ENCODE assay signal across 9 mouse cellular contexts in the genomic region with DNA sequence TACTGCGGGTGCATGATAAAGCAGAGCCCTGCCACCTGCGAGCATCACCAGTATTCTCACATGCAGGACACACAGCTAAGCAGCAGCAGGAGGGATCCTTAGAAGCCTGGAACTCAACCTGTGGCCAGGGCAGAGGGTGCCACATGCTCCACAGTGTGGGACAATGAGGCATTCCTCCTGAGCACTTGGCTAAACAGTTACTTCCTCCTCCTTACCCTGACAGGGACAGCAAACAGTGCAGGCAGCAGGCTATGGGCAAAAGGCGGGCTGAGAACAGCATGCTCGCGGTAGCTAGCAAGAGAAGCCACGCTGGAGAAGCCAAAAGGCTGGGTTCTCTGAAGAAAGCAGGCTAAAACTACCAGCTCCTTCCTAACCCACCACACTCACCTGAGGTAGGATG. TPM values are rescaled to one million over a fixed set of nuclear protein-coding genes. Genes with fewer than 3 reads are reported as not detected.
DNase-seq lines count a peak whose midpoint lies in the region; ATAC-seq and TF ChIP-seq lines count a peak whose summit lies in the region.
"Had no signal": no experiment of that assay in that cellular context is flagged by ENCODE, and none has a peak within 500 bp of the region (broad histone marks: within the 10 kb centered on the region; RNA-seq: fewer than 3 reads in every experiment).

No protein-coding gene starts in this region.

- no peak for ATAC-seq in heart, embryonic 16.5 days (replicated peaks; ENCODE audit: extremely low read depth, insufficient read depth, low FRiP score)
- no peak for ATAC-seq in midbrain, embryonic 15.5 days (replicated peaks)
- ATAC-seq in midbrain, embryonic 11.5 days (ENCODE audit: low FRiP score), result no peak
- ATAC-seq in hindbrain, embryonic 12.5 days (ENCODE audit: low FRiP score), result no peak
- ATAC-seq in stomach, postnatal 0 days (ENCODE audit: low FRiP score, low TSS enrichment), result peak; percentile 27; the same call in 1 of the 2 replicates

- H3K4me1 ChIP-seq in heart, embryonic 16.5 days (ENCODE audit: control insufficient read depth, insufficient read depth, low read length), result peaks cover 67% of the 10 kb centered on the region
- peaks cover 10% of the 10 kb centered on the region for H3K4me1 ChIP-seq in midbrain, embryonic 15.5 days
- H3K4me1 ChIP-seq in midbrain, embryonic 11.5 days (ENCODE audit: control insufficient read depth, insufficient read depth, low read length), result peaks cover 9% of the 10 kb centered on the region
- peaks cover 24% of the 10 kb centered on the region for H3K4me1 ChIP-seq in hindbrain, embryonic 12.5 days
- peaks cover 22% of the 10 kb centered on the region for H3K4me1 ChIP-seq in stomach, postnatal 0 days (replicated peaks; ENCODE audit: control insufficient read depth, insufficient read depth)

- WGBS in heart, embryonic 16.5 days, result 16% methylated on average over 6 of the region's 6 CpGs
- WGBS in midbrain, embryonic 15.5 days, result 18% methylated on average over 6 of the region's 6 CpGs
- WGBS in midbrain, embryonic 11.5 days, result 16% methylated on average over 6 of the region's 6 CpGs
- 11% methylated on average over 6 of the region's 6 CpGs for WGBS in hindbrain, embryonic 12.5 days
- WGBS in stomach, postnatal 0 days, result 22% methylated on average over 6 of the region's 6 CpGs

- H3K4me3 ChIP-seq in heart, embryonic 16.5 days (ENCODE audit: low read length), result no peak overlapping the region
- no peak overlapping the region for H3K4me3 ChIP-seq in midbrain, embryonic 15.5 days
- H3K4me3 ChIP-seq in midbrain, embryonic 11.5 days (ENCODE audit: low read depth, low read length), result no peak overlapping the region
- no peak overlapping the region for H3K4me3 ChIP-seq in hindbrain, embryonic 12.5 days
- H3K4me3 ChIP-seq in stomach, postnatal 0 days (ENCODE audit: low read depth, low read length), result no peak overlapping the region

- 0 out of 2 replicates have a peak, but pooled peaks cover 2% of the 10 kb centered on the region for H3K36me3 ChIP-seq in heart, embryonic 16.5 days (ENCODE audit: control insufficient read depth, insufficient read depth)
- no peaks in the 10 kb centered on the region for H3K36me3 ChIP-seq in midbrain, embryonic 15.5 days (replicated peaks)
- H3K36me3 ChIP-seq in midbrain, embryonic 11.5 days (ENCODE audit: control insufficient read depth, insufficient read depth, low read length), result no peaks in the 10 kb centered on the region
- H3K36me3 ChIP-seq in hindbrain, embryonic 12.5 days, result peaks cover 6% of the 10 kb centered on the region
- H3K36me3 ChIP-seq in stomach, postnatal 0 days (ENCODE audit: control insufficient read depth, insufficient read depth, low read length), result 0 out of 2 replicates have a peak, but pooled peaks cover 3% of the 10 kb centered on the region

- TF ChIP-seq EP300 in stomach, postnatal 0 days (optimal IDR thresholded peaks at IDR 0.05), result no peak

- no peak overlapping the region for H3K4me2 ChIP-seq in heart, embryonic 16.5 days (ENCODE audit: low read depth, low read length)
- no peak overlapping the region for H3K4me2 ChIP-seq in midbrain, embryonic 15.5 days
- no peak overlapping the region for H3K4me2 ChIP-seq in midbrain, embryonic 11.5 days
- no peak overlapping the region for H3K4me2 ChIP-seq in hindbrain, embryonic 12.5 days (replicated peaks)
- H3K4me2 ChIP-seq in stomach, postnatal 0 days (replicated peaks; ENCODE audit: low read depth), result no peak overlapping the region

- H3K9ac ChIP-seq in heart, embryonic 16.5 days (ENCODE audit: low read length), result peak overlapping the region; percentile 19; the same call in 1 of the 2 replicates
- no peak overlapping the region for H3K9ac ChIP-seq in midbrain, embryonic 15.5 days
- no peak overlapping the region for H3K9ac ChIP-seq in midbrain, embryonic 11.5 days (ENCODE audit: low read length)
- H3K9ac ChIP-seq in hindbrain, embryonic 12.5 days, result no peak overlapping the region
- peak overlapping the region; percentile 18; the same call in 1 of the 2 replicates for H3K9ac ChIP-seq in stomach, postnatal 0 days (ENCODE audit: low read length)

- no peaks in the 10 kb centered on the region for H3K9me3 ChIP-seq in heart, embryonic 16.5 days (replicated peaks; ENCODE audit: control insufficient read depth, low read length)
- no peaks in the 10 kb centered on the region for H3K9me3 ChIP-seq in midbrain, embryonic 15.5 days
- H3K9me3 ChIP-seq in midbrain, embryonic 11.5 days (ENCODE audit: control insufficient read depth, low read length), result no peaks in the 10 kb centered on the region
- no peaks in the 10 kb centered on the region for H3K9me3 ChIP-seq in hindbrain, embryonic 12.5 days (replicated peaks)
- H3K9me3 ChIP-seq in stomach, postnatal 0 days (ENCODE audit: control insufficient read depth, low read length), result no peaks in the 10 kb centered on the region

- intact Hi-C loops in heart, postnatal 36 days (cut with DNase I), result no loop called here

- no peak for TF ChIP-seq CTCF in stomach, postnatal 0 days (IDR thresholded peaks at IDR 0.05; ENCODE audit: low read depth)

- H3K27ac ChIP-seq in heart, embryonic 16.5 days (ENCODE audit: low read length), result peak overlapping the region; percentile 69
- peak overlapping the region; percentile 38; the same call in 1 of the 2 replicates for H3K27ac ChIP-seq in midbrain, embryonic 15.5 days
- H3K27ac ChIP-seq in midbrain, embryonic 11.5 days (ENCODE audit: low read depth, low read length), result no peak overlapping the region
- peak overlapping the region; percentile 58 for H3K27ac ChIP-seq in hindbrain, embryonic 12.5 days
- H3K27ac ChIP-seq in stomach, postnatal 0 days (replicated peaks), result peak overlapping the region; percentile 53

- no peak for DNase-seq in heart, postnatal 36 days
- no peak for DNase-seq in midbrain, embryonic 11.5 days (ENCODE audit: low spot score, missing footprints)
- DNase-seq in stomach, postnatal 0 days (ENCODE audit: low spot score), result no peak
- no peak for DNase-seq in T-cell, adult 2 months (ENCODE audit: low spot score)
- DNase-seq in urinary bladder, postnatal 14 days (ENCODE audit: low spot score), result no peak
- DNase-seq: thymus, postnatal 25 days had no signal

- H3K27me3 ChIP-seq in heart, embryonic 16.5 days (ENCODE audit: control insufficient read depth, insufficient read depth, low read length), result no peaks in the 10 kb centered on the region
- H3K27me3 ChIP-seq in midbrain, embryonic 15.5 days (replicated peaks), result no peaks in the 10 kb centered on the region
- H3K27me3 ChIP-seq in midbrain, embryonic 11.5 days (ENCODE audit: control insufficient read depth, insufficient read depth, low read length), result no peaks in the 10 kb centered on the region
- H3K27me3 ChIP-seq in hindbrain, embryonic 12.5 days, result no peaks in the 10 kb centered on the region
- H3K27me3 ChIP-seq in stomach, postnatal 0 days (ENCODE audit: control insufficient read depth, insufficient read depth, low read length), result no peaks in the 10 kb centered on the region

RNA-seq across cellular contexts. Expression of a gene that starts 14.2 kb away (rescaled TPM):
- polyA plus RNA-seq in heart, embryonic 16.5 days (2015; fragmentation: Nextera tagmentation; extraction: Ambion mirVana), result 22.8 and 29.7 TPM in 2 replicates
- 100 to 1,000 TPM; 105 to 110 TPM for total RNA-seq in heart, postnatal 36 days (2021)
- 11.9 and 14.2 TPM in 2 replicates for polyA plus RNA-seq in midbrain, embryonic 15.5 days (2015; fragmentation: Nextera tagmentation; extraction: Ambion mirVana)
- 16.4 and 19.6 TPM in 2 replicates for polyA plus RNA-seq in midbrain, embryonic 11.5 days (2014; fragmentation: Nextera tagmentation; extraction: Ambion mirVana)
- polyA plus RNA-seq in hindbrain, embryonic 12.5 days (2016; fragmentation: Nextera tagmentation; extraction: Ambion mirVana), result 32.0 and 33.5 TPM in 2 replicates
- polyA plus RNA-seq in stomach, postnatal 0 days (2015; fragmentation: Nextera tagmentation; extraction: Ambion mirVana), result 27.9 and 32.9 TPM in 2 replicates

Comparison
In these comparisons a context has a peak if more than half of its experiments do, and no peak if none do; other contexts are left out.
1. H3K9ac ChIP-seq: peak in heart, embryonic 16.5 days (single experiment) and stomach, postnatal 0 days (single experiment); none in midbrain, embryonic 15.5 days (single experiment), midbrain, embryonic 11.5 days (single experiment) and hindbrain, embryonic 12.5 days (single experiment).